Mouse (Mus musculus) CH12.LX (cell line): ENCODE measurements at regions not wholly inside any gene's neighbourhood (a gene's known extent, or its start where the extent isn't known, plus 50 kb on each side); places are given as distances from the start of the nearest gene placed in this dataset.

Source experiments
- BHLHE40 ChIP-seq: IDR thresholded peaks from 2 replicates; pipeline ENCODE4 v1.6.1; 2011; ENCODE audit warnings: mild to moderate bottlenecking, low read depth, low read length, improper control_type of control experiment
- CHD2 ChIP-seq: IDR thresholded peaks from 2 replicates; pipeline ENCODE4 v1.6.1; 2011; ENCODE audit warnings: low read length, improper control_type of control experiment
- CTCF ChIP-seq, 2 experiments: IDR thresholded peaks in 1 of 2; conservative IDR thresholded peaks in 1 of 2; 2 replicates each; pipeline ENCODE4 v1.5.1; 2011 to 2012; ENCODE audit warnings: low read depth in 2 of 2, low read length in 2 of 2, improper control_type of control experiment in 1 of 2, inconsistent platforms in 1 of 2, mild to moderate bottlenecking in 1 of 2, moderate library complexity in 1 of 2
- ELF1 ChIP-seq: IDR thresholded peaks from 2 replicates; pipeline ENCODE4 v1.6.1; 2014; ENCODE audit warnings: low read depth, mild to moderate bottlenecking, inconsistent platforms, low read length, improper control_type of control experiment
- EP300 ChIP-seq: IDR thresholded peaks from 2 replicates; pipeline ENCODE4 v1.6.1; 2011; ENCODE audit warnings: low read length, improper control_type of control experiment
- HCFC1 ChIP-seq: IDR thresholded peaks from 2 replicates; pipeline ENCODE4 v1.6.1; 2012; ENCODE audit warnings: low read depth, mild to moderate bottlenecking, inconsistent platforms, low read length, improper control_type of control experiment
- JUND ChIP-seq: conservative IDR thresholded peaks from 2 replicates; pipeline ENCODE4 v1.6.1; 2011; ENCODE audit warnings: low read depth, low read length, improper control_type of control experiment
- MEF2A ChIP-seq: IDR thresholded peaks from 2 replicates; pipeline ENCODE4 v1.6.1; 2014; ENCODE audit warnings: low read depth, mild to moderate bottlenecking, inconsistent platforms, low read length, improper control_type of control experiment, borderline replicate concordance
- NRF1 ChIP-seq: IDR thresholded peaks from 2 replicates; pipeline ENCODE4 v1.6.1; 2014; ENCODE audit warnings: low read depth, mild to moderate bottlenecking, inconsistent platforms, low read length, improper control_type of control experiment, moderate library complexity
- POLR2A ChIP-seq: IDR thresholded peaks from 2 replicates; pipeline ENCODE4 v1.6.1; 2011; ENCODE audit warnings: low read depth, mild to moderate bottlenecking, improper control_type of control experiment, low read length
- TCF12 ChIP-seq: IDR thresholded peaks from 2 replicates; pipeline ENCODE4 v1.6.1; 2014; ENCODE audit warnings: low read depth, mild to moderate bottlenecking, inconsistent platforms, low read length, improper control_type of control experiment
- ZNF384 ChIP-seq: IDR thresholded peaks from 2 replicates; pipeline ENCODE4 v1.6.1; 2012; ENCODE audit warnings: low read depth, low read length, improper control_type of control experiment, inconsistent platforms

GRCm38 (mm10) chr1:35331602-35332339 lies 482.0 kb downstream of the Plekhb2 start:
- TF ChIP-seq POLR2A (no peak), MEF2A (no peak), EP300 (no peak), BHLHE40 (no peak), CTCF (conservative IDR thresholded peaks at IDR 0.05 in 1 of 2, IDR thresholded peaks at IDR 0.05 in 1 of 2; ENCODE audit: low read depth in 2 of 2, low read length in 2 of 2) (no peak), TCF12 (no peak), HCFC1 (no peak), JUND (no peak), CHD2 (no peak), NRF1 (no peak), ELF1 (no peak), ZNF384 (no peak)
